Mouse (Mus musculus) forebrain, embryonic 14.5 days (tissue): ENCODE data around the gene Pax7. TPM values are rescaled to one million over a fixed set of nuclear protein-coding genes. Genes with fewer than 3 reads are reported as not detected.
A peak's percentile ranks its signal among the peaks of the same experiment; 100 is the strongest.

Source experiments
- ATAC-seq: fragments of 200-750 bp; cut with Nextera tagmentation; 2 replicates; pipeline ENCODE4 v1.8.0; 2017; ENCODE audit warnings: mild to moderate bottlenecking, moderate library complexity
- DNase-seq: peaks from one replicate; pipeline ENCODE4 v3.0.0-alpha.2; 2015; ENCODE audit warnings: low spot score
- H3K27ac ChIP-seq: fragments of 300-500 bp; sonication (generic); 2 replicates; pipeline ENCODE4 v1.5.1; 2014; ENCODE audit warnings: low read depth, mild to moderate bottlenecking, control low read depth, low read length, moderate library complexity
- H3K27me3 ChIP-seq: fragments of 300-500 bp; sonication (generic); replicated peaks from 2 replicates; pipeline ENCODE4 v1.6.1; 2014; ENCODE audit warnings: low read length, control low read depth, mixed read lengths; ENCODE audit not compliant: control insufficient read depth, insufficient read depth
- H3K36me3 ChIP-seq: fragments of 300-500 bp; sonication (generic); 2 replicates; pipeline ENCODE4 v1.6.1; 2014; ENCODE audit warnings: low read length, control low read depth; ENCODE audit not compliant: control insufficient read depth, insufficient read depth
- H3K4me1 ChIP-seq: fragments of 300-500 bp; sonication (generic); 2 replicates; pipeline ENCODE4 v1.6.1; 2014; ENCODE audit warnings: antibody characterized with exemption, low read length, control low read depth; ENCODE audit not compliant: control insufficient read depth, insufficient read depth
- H3K4me2 ChIP-seq: fragments of 300-500 bp; sonication (generic); 2 replicates; pipeline ENCODE4 v1.6.1; 2014; ENCODE audit warnings: mild to moderate bottlenecking, control low read depth, low read length
- H3K4me3 ChIP-seq: fragments of 300-500 bp; sonication (generic); 2 replicates; pipeline ENCODE4 v1.5.1; 2014; ENCODE audit warnings: low read depth, low read length, control low read depth
- H3K9ac ChIP-seq: fragments of 300-500 bp; sonication (generic); 2 replicates; pipeline ENCODE4 v1.6.1; 2014; ENCODE audit warnings: mild to moderate bottlenecking, low read length, control low read depth, moderate library complexity
- H3K9me3 ChIP-seq: fragments of 300-500 bp; sonication (generic); replicated peaks from 2 replicates; pipeline ENCODE4 v1.6.1; 2016; ENCODE audit warnings: low read length, control low read depth, mixed read lengths; ENCODE audit not compliant: control insufficient read depth
- whole genome bisulfite sequencing: fragments of 180-500 bp; shearing (Covaris S2); extraction: QIAGEN DNeasy Blood & Tissue Kit; methylation state at CpG from one replicate; pipeline ENCODE4 v1.1.7; 2014; 5-methylcytosine and 5-hydroxymethylcytosine counted together
- polyA plus RNA-seq: library from polyadenylated mRNA; unstranded; fragments of >200 nt; fragmentation: Nextera tagmentation; extraction: Ambion mirVana; gene quantifications from 2 replicates; pipeline ENCODE4 v1.2.1, GENCODE M21; 2014

Pax7 gene
- polyA plus RNA-seq, 1 experiment from 2014 or later, result 0.06 TPM

DNA sequence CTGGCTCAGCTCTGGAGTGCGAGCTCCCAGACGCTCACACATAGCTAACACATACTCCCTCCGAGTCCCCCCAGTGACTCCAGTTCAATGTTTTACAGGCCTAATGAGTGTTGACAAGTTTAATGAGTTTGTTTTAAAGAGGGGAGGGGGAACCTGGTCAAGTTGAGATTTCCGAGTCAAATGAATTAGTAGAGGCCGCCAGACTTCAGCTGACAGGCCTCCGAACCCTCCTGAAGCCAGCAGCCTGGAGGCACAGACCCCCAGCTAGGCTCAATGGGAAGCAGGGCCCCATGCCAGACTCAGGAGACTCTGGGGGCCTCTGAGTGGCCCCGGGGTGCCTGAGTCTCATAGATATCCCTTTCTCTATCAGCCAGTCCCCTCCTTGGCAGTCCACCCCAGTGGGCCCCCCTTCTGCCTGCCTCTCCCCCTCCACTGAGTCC, 23.9 kb downstream of the Pax7 start:
- Histone ChIP-seq H3K9me3 (no peaks in the 10 kb centered on the region), H3K4me3 (no peak overlapping the region), H3K27me3 (peaks cover 40% of the 10 kb centered on the region), H3K9ac (no peak overlapping the region), H3K27ac (no peak overlapping the region), H3K36me3 (no peaks in the 10 kb centered on the region), H3K4me1 (peaks cover 23% of the 10 kb centered on the region), H3K4me2 (no peak overlapping the region)
- 7% methylated on average over 7 of the region's 7 CpGs for WGBS
- ATAC-seq (peak; percentile 51), DNase-seq (peak; percentile 76)

DNA sequence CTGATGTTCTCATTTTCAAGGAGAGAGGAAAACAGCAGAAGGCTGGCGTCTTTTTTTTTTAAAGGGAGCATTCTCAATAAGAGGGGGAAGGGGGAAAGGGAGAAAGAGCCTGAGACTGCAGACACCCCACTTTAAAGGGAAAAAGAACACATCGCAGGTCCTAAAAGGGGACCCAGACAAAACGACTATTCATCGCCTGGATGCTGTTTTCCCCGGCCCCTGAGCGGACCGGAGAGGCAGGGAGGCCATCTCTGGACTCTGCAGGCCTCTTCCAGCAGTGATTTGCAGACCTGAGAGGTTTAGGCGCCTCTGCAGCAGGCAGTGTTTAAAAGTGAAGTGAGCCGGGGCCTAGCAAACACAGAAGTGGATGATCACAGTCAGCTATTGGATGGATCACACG, 25.5 kb downstream of the Pax7 start:
- peak overlapping the region; percentile 2; the same call in 1 of the 2 replicates for H3K4me2 ChIP-seq
- no peaks in the 10 kb centered on the region for H3K36me3 ChIP-seq
- ATAC-seq (peak; percentile 45; the same call in 1 of the 2 replicates), DNase-seq (no peak)
- 3% methylated on average over 10 of the region's 10 CpGs for WGBS
- H3K4me1 ChIP-seq, result peaks cover 23% of the 10 kb centered on the region
- peak overlapping the region; percentile 40; the same call in 1 of the 2 replicates for H3K9ac ChIP-seq
- H3K27me3 ChIP-seq, result peaks cover 30% of the 10 kb centered on the region
- no peak overlapping the region for H3K4me3 ChIP-seq
- no peaks in the 10 kb centered on the region for H3K9me3 ChIP-seq
- peak overlapping the region; percentile 54; the same call in 1 of the 2 replicates for H3K27ac ChIP-seq

DNA sequence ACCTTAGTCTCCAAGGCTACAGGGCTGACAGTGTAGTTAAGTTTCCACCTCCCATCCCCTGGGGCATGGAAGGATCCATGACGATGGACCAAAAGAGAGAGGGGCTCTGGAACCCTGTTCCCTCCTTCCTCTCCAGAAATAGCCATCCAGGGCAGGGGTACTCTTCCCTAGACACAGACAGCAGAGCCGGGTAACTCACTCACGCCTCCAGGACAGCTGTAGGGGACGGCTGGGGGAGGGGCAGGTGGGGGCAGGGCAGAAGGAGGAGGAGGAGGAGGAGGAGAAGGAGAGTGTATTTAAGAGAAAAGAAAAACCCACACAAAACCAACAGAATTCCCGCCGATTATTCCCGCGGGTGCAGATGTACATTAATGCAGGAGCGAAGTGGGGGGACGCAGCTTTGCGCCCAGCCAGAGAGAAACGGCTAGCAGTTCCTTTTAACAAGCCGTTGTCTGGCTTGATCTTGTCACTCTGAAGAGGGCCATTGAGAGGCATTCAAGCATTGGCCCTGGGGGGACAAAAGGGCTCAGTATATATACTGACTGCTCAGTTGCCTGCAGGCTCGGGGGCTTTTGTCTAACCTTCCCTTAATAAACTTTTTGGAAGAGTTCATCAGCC, 26.0 kb downstream of the Pax7 start:
- H3K9ac ChIP-seq, result no peak overlapping the region
- peak overlapping the region; percentile 64 for H3K27ac ChIP-seq
- H3K27me3 ChIP-seq, result peaks cover 28% of the 10 kb centered on the region
- H3K4me1 ChIP-seq, result peaks cover 23% of the 10 kb centered on the region
- H3K9me3 ChIP-seq, result no peaks in the 10 kb centered on the region
- peak; percentile 88 for DNase-seq
- H3K36me3 ChIP-seq, result no peaks in the 10 kb centered on the region
- ATAC-seq, result peak; percentile 78
- H3K4me2 ChIP-seq, result peak overlapping the region; percentile 14; the same call in 1 of the 2 replicates
- H3K4me3 ChIP-seq, result no peak overlapping the region
- 2% methylated on average over 14 of the region's 14 CpGs for WGBS

DNA sequence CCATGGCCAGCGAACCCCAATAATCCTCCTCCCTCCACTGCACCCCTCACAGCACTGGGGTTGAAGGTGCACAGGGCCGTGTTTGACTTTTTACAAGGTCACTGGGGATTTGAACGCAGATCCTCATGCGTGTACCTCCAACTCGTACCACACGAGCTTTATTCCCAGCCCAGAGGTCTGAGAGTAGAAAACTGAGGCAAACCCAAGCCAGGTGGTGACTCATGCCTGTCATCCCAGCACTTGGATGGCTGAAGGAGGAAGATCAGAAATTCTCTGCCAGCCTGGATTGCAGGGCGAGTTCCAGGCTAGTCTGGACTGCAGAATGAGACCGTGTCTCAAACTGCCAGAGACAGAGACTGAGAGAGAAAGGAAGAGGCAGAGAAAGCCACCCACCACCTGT, 28.4 kb downstream of the Pax7 start:
- Histone ChIP-seq H3K36me3 (no peaks in the 10 kb centered on the region), H3K4me2 (no peak overlapping the region), H3K4me1 (peaks cover 18% of the 10 kb centered on the region), H3K4me3 (no peak overlapping the region), H3K27ac (no peak overlapping the region), H3K9ac (no peak overlapping the region), H3K27me3 (peaks cover 25% of the 10 kb centered on the region), H3K9me3 (no peaks in the 10 kb centered on the region)
- 77% methylated on average over 8 of the region's 8 CpGs for WGBS
- no peak for ATAC-seq
- no peak for DNase-seq

DNA sequence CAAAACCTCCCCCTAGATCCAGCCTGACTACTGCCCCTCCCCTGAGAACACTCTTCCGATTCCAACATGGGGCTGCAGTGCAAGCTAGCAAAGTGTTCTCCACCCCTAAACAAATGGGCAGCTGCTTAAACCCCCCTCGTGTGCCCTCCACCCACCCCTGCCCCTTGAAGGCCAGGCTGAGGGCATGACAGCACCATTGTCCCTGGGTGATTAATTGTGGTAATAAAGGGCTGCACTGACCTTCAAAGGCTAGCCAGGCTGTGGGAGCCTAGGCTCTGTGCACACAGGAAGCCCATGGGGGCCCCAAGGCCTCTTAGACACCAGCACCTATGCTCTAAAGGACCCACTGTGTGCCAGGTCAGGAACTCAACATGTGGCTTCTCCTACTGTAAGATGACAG, 29.3 kb downstream of the Pax7 start:
- WGBS, result 12% methylated on average over 2 of the region's 2 CpGs
- H3K27me3 ChIP-seq, result peaks cover 20% of the 10 kb centered on the region; the same call in 1 of the 2 replicates
- H3K27ac ChIP-seq, result no peak overlapping the region
- no peak overlapping the region for H3K9ac ChIP-seq
- H3K4me3 ChIP-seq, result no peak overlapping the region
- DNase-seq, result no peak
- peaks cover 15% of the 10 kb centered on the region for H3K4me1 ChIP-seq
- H3K36me3 ChIP-seq, result no peaks in the 10 kb centered on the region
- ATAC-seq, result no peak
- H3K4me2 ChIP-seq, result no peak overlapping the region
- no peaks in the 10 kb centered on the region for H3K9me3 ChIP-seq

DNA sequence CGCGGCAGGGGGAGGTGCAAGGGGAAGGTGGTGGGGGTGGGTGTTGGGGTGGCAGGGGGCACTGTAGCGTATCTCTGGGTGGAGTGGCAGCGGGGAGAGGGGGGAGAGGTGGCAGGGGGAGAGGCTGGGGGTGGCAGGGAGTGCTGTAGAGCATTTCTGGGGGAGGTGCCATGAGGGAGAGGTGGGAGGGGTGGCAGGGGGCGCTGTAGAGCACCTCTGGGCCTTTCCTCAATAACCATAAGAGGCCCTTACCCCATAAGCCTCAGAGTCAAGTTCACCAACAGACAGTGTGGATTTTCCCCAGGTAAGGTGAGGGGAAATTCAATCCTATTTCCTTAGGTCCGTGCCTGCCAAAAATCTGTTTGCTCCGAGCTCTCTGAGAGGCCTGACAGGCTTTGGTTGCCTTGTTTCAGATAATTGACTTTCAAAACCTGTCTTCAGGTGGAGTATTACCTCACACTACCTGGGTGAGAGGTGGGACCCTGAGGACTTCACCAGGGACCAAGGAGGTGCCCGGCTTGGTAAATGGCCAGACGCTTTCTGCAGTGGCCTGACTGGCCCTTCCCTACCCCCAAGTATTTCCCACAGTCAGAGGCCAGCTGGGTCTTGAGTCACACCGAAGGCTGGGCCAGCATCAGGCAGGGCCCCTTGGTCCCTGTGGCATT, 33.8 kb downstream of the Pax7 start:
- no peak for DNase-seq
- no peak overlapping the region for H3K9ac ChIP-seq
- no peaks in the 10 kb centered on the region for H3K9me3 ChIP-seq
- H3K4me2 ChIP-seq, result no peak overlapping the region
- no peaks in the 10 kb centered on the region for H3K4me1 ChIP-seq
- WGBS, result 66% methylated on average over 10 of the region's 10 CpGs
- no peak for ATAC-seq
- H3K36me3 ChIP-seq, result no peaks in the 10 kb centered on the region
- peaks cover 19% of the 10 kb centered on the region for H3K27me3 ChIP-seq
- H3K27ac ChIP-seq, result no peak overlapping the region
- no peak overlapping the region for H3K4me3 ChIP-seq

DNA sequence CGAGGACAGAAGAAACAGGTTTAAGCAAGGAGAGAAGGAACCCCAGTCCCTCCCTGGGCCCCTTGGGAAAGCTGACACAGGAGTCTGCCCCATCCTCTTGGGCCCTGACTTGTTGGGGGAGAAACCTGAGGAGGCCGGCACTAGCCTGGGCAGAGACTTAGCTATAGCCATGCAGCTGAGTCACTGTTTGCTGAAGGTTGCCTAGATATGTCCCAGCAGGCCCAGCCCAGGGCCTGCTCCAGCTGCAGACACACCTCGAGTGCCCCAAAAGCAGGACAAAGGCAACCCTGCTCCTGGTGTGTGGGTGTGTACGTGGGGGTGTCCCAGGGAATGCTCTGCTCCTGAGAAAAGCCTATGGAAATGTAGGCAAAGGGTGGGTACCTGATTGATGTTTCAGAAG, 36.0 kb downstream of the Pax7 start:
- Histone ChIP-seq H3K9me3 (no peaks in the 10 kb centered on the region), H3K4me3 (no peak overlapping the region), H3K27ac (no peak overlapping the region), H3K4me2 (no peak overlapping the region), H3K36me3 (no peaks in the 10 kb centered on the region), H3K27me3 (peaks cover 15% of the 10 kb centered on the region; the same call in 1 of the 2 replicates), H3K4me1 (no peaks in the 10 kb centered on the region), H3K9ac (no peak overlapping the region)
- DNase-seq (no peak), ATAC-seq (no peak)
- WGBS, result 69% methylated on average over 4 of the region's 4 CpGs

DNA sequence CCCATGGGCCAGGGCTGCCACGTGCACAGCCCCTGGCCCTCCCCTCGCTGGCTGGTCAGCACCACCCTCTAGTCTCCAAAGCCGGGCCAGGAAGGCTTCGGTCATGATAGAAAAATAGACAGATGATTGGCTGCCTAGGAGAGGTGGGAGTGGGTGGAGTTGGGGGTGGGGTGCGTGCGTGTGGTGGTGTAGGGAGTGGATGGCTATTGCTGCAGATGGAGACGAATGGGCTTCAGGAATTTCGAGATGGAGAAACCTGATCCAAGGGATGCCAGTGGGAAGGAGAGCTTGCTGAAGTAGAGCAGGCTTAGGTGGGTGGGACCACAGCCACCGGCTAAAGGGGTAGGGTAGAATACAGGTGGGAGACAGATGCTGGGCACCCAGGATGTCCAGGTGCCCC, 37.2 kb downstream of the Pax7 start:
- Histone ChIP-seq H3K36me3 (no peaks in the 10 kb centered on the region), H3K27me3 (peaks cover 10% of the 10 kb centered on the region; the same call in 1 of the 2 replicates), H3K4me1 (no peaks in the 10 kb centered on the region), H3K9ac (no peak overlapping the region), H3K27ac (no peak overlapping the region), H3K4me3 (no peak overlapping the region), H3K9me3 (no peaks in the 10 kb centered on the region), H3K4me2 (no peak overlapping the region)
- ATAC-seq (no peak), DNase-seq (no peak)
- whole genome bisulfite sequencing, result 35% methylated on average over 9 of the region's 9 CpGs

DNA sequence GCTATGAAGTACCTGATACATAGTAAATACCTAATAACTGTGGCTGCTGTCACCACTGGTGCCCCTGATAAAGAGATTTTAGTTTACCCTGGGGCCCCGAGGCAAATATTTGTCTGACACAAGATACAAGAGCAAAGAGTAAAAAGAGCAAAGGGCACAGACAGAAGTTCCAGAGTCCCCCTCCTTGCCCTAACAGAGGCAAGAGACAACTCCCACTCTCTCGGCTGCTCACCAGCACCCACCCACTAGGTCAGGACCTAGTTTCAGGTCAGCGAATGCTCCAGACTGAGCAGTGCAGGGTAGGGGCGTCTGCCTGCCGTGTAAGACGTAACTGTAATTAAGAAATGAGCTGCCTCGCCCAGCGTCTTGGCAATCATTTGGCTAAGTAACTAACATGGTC, 42.2 kb downstream of the Pax7 start:
- Histone ChIP-seq H3K27ac (no peak overlapping the region), H3K4me3 (no peak overlapping the region), H3K27me3 (0 out of 2 replicates have a peak, but pooled peaks cover 6% of the 10 kb centered on the region), H3K36me3 (no peaks in the 10 kb centered on the region), H3K4me1 (no peaks in the 10 kb centered on the region), H3K9ac (no peak overlapping the region), H3K9me3 (no peaks in the 10 kb centered on the region), H3K4me2 (no peak overlapping the region)
- no peak for DNase-seq
- 51% methylated on average over 8 of the region's 8 CpGs for WGBS
- no peak for ATAC-seq
